Mouse (Mus musculus): ENCODE data around the gene Arhgap18.

DNA sequence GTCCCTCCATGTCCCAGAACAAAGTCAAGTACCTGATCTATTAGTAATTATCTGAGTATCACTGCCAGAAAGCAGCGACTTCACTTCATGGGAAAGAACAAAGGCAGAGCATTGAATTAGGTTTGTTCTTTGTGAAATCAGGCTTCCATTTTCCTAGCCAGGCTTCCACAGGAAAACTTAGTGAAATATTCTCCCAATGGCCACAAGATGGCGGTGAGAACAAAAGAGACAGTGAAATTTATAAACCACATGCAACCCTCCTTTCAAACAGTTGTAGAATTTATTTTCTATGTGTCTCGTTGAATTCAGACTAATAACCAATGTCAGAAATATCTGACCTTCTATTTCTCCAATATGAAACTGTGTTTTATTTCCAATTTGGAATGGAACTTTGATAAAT, 42.2 kb upstream of the Arhgap18 start:
- TF ChIP-seq CTCF (IDR thresholded peaks at IDR 0.05; ENCODE audit: control insufficient read depth, insufficient read depth, insufficient read length), result no peak
- TF ChIP-seq MYOD1 (IDR thresholded peaks at IDR 0.05; ENCODE audit: control insufficient read depth, insufficient read length, low read depth), result no peak
- no peak for TF ChIP-seq MAX (IDR thresholded peaks at IDR 0.05)
- no peak for TF ChIP-seq FOSL1 (IDR thresholded peaks at IDR 0.05; ENCODE audit: insufficient read depth, low read length, poor library complexity, severe bottlenecking)
- TF ChIP-seq CEBPB (IDR thresholded peaks at IDR 0.05; ENCODE audit: low read depth), result no peak
- no peak for TF ChIP-seq USF1 (IDR thresholded peaks at IDR 0.05; ENCODE audit: low read depth)
